Mouse (Mus musculus): Measurements from ENCODE around the gene Mapk10.

DNA sequence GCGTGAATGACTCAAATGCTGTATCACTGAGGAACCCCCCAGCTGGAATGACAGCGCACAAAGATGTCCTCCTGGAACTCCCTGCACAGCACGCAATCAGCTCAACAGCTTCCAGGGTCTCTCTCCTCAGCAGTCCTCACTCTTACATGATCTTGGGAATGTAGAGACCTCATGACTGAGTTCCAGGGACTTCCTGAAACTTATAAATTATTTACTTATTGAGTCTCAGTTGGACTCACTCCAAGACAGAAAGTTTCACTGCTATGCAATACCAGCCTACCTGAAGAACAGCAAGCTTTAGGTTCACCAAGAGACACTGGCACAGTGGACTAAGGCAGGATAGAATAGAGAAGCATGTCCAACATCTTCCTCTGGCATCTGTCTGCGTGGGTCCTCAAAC, 312.8 kb downstream of the Mapk10 start:
- TF ChIP-seq POLR2A (IDR thresholded peaks at IDR 0.05; ENCODE audit: low read depth, low read length): no peak
- TF ChIP-seq CTCF (IDR thresholded peaks at IDR 0.05; ENCODE audit: extremely low read depth, insufficient read length, insufficient replicate concordance, low read depth, low read length): no peak

All from small intestine, adult 2 months (tissue).